Mouse (Mus musculus) forebrain, embryonic 15.5 days (tissue): ENCODE measurements around the gene Olfr370. TPM values are rescaled to one million over a fixed set of nuclear protein-coding genes. Genes with fewer than 3 reads are reported as not detected.
"Not testable (repeated sequence)": the region's sequence is repeated elsewhere in the genome, so short reads cannot be mapped to it uniquely, and the experiment has no call there.

Experiments used
- ATAC-seq: fragments of 200-750 bp; cut with Nextera tagmentation; replicated peaks from 2 replicates; pipeline ENCODE4 v1.8.0; 2017; ENCODE audit warnings: mild to moderate bottlenecking, moderate TSS enrichment, moderate library complexity
- H3K27ac ChIP-seq: fragments of 300-500 bp; sonication (generic); replicated peaks from 2 replicates; pipeline ENCODE4 v1.5.1; 2015; ENCODE audit warnings: mild to moderate bottlenecking, inconsistent platforms
- H3K27me3 ChIP-seq: fragments of 300-500 bp; sonication (generic); 2 replicates; pipeline ENCODE4 v1.6.1; 2015; ENCODE audit warnings: inconsistent platforms
- H3K36me3 ChIP-seq: fragments of 300-500 bp; sonication (generic); 2 replicates; pipeline ENCODE4 v1.6.1; 2015; ENCODE audit warnings: mild to moderate bottlenecking, inconsistent platforms
- H3K4me1 ChIP-seq: fragments of 300-500 bp; sonication (generic); 2 replicates; pipeline ENCODE4 v1.6.1; 2015; ENCODE audit warnings: inconsistent platforms
- H3K4me2 ChIP-seq: fragments of 300-500 bp; sonication (generic); replicated peaks from 2 replicates; pipeline ENCODE4 v1.6.1; 2015; ENCODE audit warnings: mild to moderate bottlenecking, inconsistent platforms
- H3K4me3 ChIP-seq: fragments of 300-500 bp; sonication (generic); 2 replicates; pipeline ENCODE4 v1.5.1; 2015; ENCODE audit warnings: mild to moderate bottlenecking, inconsistent platforms
- H3K9ac ChIP-seq: fragments of 300-500 bp; sonication (generic); replicated peaks from 2 replicates; pipeline ENCODE4 v1.6.1; 2015; ENCODE audit warnings: mild to moderate bottlenecking, inconsistent platforms
- H3K9me3 ChIP-seq: fragments of 300-500 bp; sonication (generic); 2 replicates; pipeline ENCODE4 v1.6.1; 2016; ENCODE audit warnings: inconsistent platforms
- WGBS: fragments of 180-500 bp; shearing (Covaris S2); methylation state at CpG from one replicate; pipeline ENCODE4 v1.1.7; 2015; ENCODE audit warnings: mixed read lengths; 5-methylcytosine and 5-hydroxymethylcytosine counted together
- polyA plus RNA-seq: library from polyadenylated mRNA; unstranded; fragments of >200 nt; fragmentation: Nextera tagmentation; extraction: Ambion mirVana; gene quantifications from 2 replicates; pipeline ENCODE4 v1.2.1, GENCODE M21; 2015

Gene Olfr370
- polyA plus RNA-seq: 0.06 and 0.08 TPM in 2 replicates

DNA sequence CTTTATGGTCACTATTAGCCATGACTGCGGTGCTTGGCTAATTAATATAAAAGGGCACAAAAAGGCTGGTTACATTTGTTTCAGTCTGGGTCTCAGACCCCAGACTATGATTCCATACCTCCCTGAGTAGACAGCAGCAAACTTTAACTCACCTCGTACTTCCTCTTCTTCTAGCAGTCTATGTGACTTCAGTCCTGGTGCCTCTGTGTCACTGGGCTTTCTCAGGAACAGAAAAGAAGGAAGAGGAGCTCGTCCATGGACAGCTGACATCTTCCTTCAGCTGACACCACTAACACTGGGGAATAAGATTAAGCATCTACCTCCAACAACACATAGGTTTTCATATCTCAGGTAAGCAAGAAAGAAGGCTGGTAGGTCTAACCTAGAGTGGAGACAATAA, at the start of gene Olfr370:
Gene Olfr370 (plus strand): TSS at position 45 of the 400 bp plus-strand sequence.
- ATAC-seq: no peak
- 80% methylated on average over 3 of the region's 3 CpGs for WGBS
- H3K27me3 ChIP-seq: no peaks in the 10 kb centered on the region
- H3K4me1 ChIP-seq: no peaks in the 10 kb centered on the region
- H3K4me3 ChIP-seq: no peak within 1 kb of the TSS
- no peak within 1 kb of the TSS for H3K27ac ChIP-seq
- H3K9ac ChIP-seq: no peak within 1 kb of the TSS
- no peaks in the 10 kb centered on the region for H3K36me3 ChIP-seq
- no peaks in the 10 kb centered on the region for H3K9me3 ChIP-seq
- no peak within 1 kb of the TSS for H3K4me2 ChIP-seq

DNA sequence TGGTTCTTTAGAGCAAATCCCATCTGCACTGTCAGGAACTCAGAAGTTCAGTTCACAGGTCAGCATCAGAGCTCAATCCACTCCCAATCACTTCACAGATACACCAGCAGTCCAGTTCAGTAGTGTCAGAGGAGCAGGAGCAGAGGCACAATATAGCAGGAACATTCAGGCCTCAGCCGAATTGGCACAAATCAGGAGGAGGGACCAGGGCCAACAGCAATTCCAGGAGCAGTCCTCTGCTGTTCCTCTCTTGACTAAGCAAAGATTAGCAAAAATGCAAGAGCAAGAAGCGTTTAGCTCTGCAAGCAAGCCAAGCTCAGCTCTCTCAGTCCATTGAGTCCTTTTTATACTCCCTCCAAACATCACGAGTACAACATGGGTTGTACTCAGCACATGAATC, 23.9 kb upstream of the Olfr370 start:
- Histone ChIP-seq H3K9me3 (no peaks in the 10 kb centered on the region), H3K4me1 (no peaks in the 10 kb centered on the region), H3K4me2 (no peak overlapping the region), H3K9ac (no peak overlapping the region), H3K27me3 (no peaks in the 10 kb centered on the region), H3K27ac (no peak overlapping the region), H3K4me3 (no peak overlapping the region), H3K36me3 (no peaks in the 10 kb centered on the region)
- ATAC-seq: no peak
- 87% methylated on average over 3 of the region's 3 CpGs for WGBS

DNA sequence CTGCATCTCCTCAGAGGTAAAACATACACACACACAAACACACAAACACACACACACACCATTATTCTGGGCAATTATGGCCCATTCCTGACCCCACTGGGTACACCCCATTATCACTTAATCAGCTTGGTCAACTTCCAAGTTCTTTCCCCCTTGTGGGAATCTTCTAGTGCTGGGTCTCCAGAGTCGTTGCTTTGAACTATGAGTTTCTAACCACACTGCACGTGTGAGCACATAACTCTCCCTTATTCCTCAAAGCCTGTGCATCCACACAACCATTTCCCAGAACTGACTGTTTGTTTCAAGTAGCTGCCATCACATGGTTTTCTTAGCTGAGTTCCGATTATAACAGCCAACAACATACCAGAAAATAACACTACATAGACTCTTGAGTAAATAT, 15.1 kb upstream of the Olfr370 start:
- H3K4me1 ChIP-seq: no peaks in the 10 kb centered on the region
- H3K9me3 ChIP-seq: no peaks in the 10 kb centered on the region
- no peak overlapping the region for H3K9ac ChIP-seq
- H3K27ac ChIP-seq: no peak overlapping the region
- H3K4me3 ChIP-seq: no peak overlapping the region
- H3K4me2 ChIP-seq: no peak overlapping the region
- no peak for ATAC-seq
- no peaks in the 10 kb centered on the region for H3K36me3 ChIP-seq
- 80% methylated on average over 3 of the region's 3 CpGs for WGBS
- H3K27me3 ChIP-seq: no peaks in the 10 kb centered on the region

DNA sequence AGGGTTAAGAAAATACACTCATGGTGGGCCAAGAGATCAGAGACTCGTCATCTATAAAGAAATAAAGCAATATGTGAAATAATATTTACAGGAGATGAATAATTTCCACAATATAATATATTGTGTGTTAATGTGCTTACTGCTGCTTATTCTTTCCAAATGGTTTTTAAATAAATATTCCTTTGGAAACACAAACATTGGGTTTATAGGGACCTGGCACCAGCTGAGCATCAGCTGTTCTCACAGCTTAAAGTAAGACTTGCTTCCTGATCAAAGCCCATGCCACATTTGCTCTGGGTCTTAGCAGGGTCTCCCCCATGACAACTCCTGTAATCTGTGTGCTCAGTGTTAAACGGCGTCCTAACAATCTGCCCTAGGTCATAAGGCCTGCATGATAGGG, 14.7 kb upstream of the Olfr370 start:
- not testable (repeated sequence) for H3K36me3 ChIP-seq

DNA sequence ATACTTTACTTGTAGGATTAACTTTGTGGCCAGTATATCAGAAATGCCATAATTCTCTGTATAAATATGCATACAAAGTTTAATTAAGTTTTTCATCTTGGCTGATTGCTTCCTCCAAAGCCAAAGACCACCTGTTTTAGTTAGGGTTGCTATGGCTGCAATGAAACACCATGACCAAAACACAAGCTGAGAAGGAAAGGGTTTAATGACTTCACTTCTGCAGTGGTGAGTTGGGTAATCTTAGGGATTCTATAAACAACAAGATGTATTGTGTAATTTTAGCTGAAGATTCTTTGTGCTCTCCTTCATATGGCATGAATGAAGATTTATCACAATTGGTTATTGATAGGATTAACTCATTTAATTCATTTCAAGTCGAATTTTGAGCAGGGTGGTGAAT, 14.3 kb upstream of the Olfr370 start:
- H3K4me3 ChIP-seq: no peak overlapping the region
- H3K36me3 ChIP-seq: no peaks in the 10 kb centered on the region
- ATAC-seq: no peak
- H3K27me3 ChIP-seq: no peaks in the 10 kb centered on the region
- no peak overlapping the region for H3K9ac ChIP-seq
- 28% methylated on average over 1 of the region's 1 CpGs for WGBS
- no peaks in the 10 kb centered on the region for H3K4me1 ChIP-seq
- no peaks in the 10 kb centered on the region for H3K9me3 ChIP-seq
- no peak overlapping the region for H3K4me2 ChIP-seq
- no peak overlapping the region for H3K27ac ChIP-seq

More for the DNA sequence above, 14.7 kb upstream of the Olfr370 start:
- WGBS: 84% methylated on average over 3 of the region's 3 CpGs
- H3K4me2 ChIP-seq, H3K4me3 ChIP-seq, ATAC-seq, H3K27ac ChIP-seq, H3K4me1 ChIP-seq, H3K27me3 ChIP-seq, H3K9me3 ChIP-seq, H3K9ac ChIP-seq: not testable (repeated sequence)

DNA sequence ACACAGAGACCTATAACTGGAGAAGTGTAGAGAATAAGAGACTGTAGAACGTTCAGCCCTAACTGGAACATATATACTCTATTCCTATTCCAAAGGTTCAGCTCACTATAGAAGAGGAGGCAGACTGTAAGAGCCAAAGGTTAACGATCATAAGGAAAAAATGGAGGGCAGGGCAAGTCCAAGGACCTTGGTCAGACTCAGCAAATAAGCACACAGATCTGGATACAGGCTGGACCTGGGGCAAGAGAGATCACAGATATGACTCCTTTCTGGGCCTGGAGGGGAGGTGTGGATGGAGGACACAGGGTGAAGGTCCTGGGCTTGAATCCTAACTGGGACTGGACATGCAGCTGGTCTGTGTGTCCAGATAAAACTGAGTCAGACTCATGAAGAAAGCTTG, 778 bp upstream of the Olfr370 start:
- Histone ChIP-seq H3K4me3 (no peak overlapping the region), H3K9me3 (no peaks in the 10 kb centered on the region), H3K27ac (no peak overlapping the region), H3K4me1 (no peaks in the 10 kb centered on the region), H3K4me2 (no peak overlapping the region), H3K9ac (no peak overlapping the region), H3K27me3 (no peaks in the 10 kb centered on the region), H3K36me3 (no peaks in the 10 kb centered on the region)
- no peak for ATAC-seq
- 91% methylated on average over 2 of the region's 2 CpGs for WGBS

DNA sequence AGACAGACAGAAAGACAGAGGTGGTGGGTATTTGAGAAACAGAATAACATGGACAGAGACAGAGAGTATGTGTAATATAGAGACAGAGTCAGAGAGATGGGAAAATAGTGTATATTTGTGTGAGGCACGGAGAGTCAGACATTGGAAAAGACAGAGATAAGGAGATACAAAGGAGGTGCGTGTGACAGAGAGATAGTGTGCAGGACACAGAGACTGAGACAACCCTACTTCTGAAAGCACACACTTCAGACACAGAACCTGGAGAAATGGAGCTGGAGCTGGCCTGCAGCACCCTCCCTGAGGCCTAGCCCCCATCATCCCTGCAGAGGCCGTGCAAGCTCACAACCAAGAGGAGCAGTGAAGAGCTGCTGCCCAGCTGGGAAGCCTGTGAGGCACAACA, 27.1 kb downstream of the Olfr370 start:
- Histone ChIP-seq H3K4me2 (no peak overlapping the region), H3K4me1 (peaks cover 6% of the 10 kb centered on the region), H3K9me3 (no peaks in the 10 kb centered on the region), H3K4me3 (no peak overlapping the region), H3K27ac (no peak overlapping the region), H3K27me3 (no peaks in the 10 kb centered on the region), H3K36me3 (no peaks in the 10 kb centered on the region), H3K9ac (no peak overlapping the region)
- ATAC-seq: no peak
- 84% methylated on average over 3 of the region's 3 CpGs for WGBS

DNA sequence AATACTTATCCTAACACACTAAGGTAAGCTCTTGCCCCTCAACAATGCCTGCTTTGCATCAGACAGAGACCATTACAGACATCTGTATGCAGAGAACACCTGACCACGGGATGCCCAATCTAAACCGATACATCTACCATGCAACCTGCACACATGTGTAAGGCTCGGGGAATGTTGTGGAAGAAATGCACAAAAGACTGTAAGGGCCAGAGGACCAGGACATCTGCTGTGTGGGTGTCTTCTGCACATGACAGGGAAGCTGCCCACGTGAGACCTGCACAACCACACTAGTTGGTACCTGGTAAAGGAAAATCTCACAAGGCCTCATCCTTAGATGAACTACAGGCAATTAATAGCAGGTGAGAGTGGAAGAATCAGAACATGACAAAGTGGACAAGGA, 27.7 kb downstream of the Olfr370 start:
- no peaks in the 10 kb centered on the region for H3K27me3 ChIP-seq
- H3K4me3 ChIP-seq: no peak overlapping the region
- ATAC-seq: no peak
- no peak overlapping the region for H3K4me2 ChIP-seq
- H3K27ac ChIP-seq: no peak overlapping the region
- no peaks in the 10 kb centered on the region for H3K9me3 ChIP-seq
- no peak overlapping the region for H3K9ac ChIP-seq
- no peaks in the 10 kb centered on the region for H3K36me3 ChIP-seq
- 78% methylated on average over 4 of the region's 4 CpGs for WGBS
- H3K4me1 ChIP-seq: peaks cover 12% of the 10 kb centered on the region

DNA sequence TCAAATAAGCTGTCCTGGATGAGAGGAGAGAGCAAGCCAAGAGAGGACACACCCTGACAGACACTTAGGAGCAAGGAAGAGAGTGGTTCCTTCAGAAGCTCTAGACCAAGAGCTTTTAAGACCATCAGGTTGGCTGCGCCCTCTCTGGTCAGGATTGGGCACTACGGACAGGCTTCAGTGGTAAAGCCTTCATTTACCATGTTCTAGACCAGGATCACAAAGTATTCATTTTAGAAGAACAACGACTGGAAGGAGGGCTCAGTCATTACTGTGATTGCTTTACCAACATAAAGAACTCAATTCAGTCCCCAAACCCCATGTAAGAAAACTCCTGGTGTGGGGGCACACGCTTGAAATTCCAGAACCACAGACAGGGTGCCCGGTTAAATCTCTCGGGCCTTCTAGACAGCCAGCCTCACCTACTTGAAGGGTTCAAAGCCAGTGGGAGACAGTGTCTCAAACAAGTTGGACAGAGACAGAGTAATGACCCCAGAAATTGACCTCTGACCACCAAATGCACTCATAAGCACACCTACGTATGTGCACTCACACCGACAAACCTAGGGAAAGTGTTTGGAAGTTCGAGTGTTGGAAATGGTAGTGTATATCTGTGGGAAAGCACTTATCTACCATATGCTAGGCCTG, 30.3 kb downstream of the Olfr370 start:
- Histone ChIP-seq H3K9me3 (no peaks in the 10 kb centered on the region), H3K4me3 (no peak overlapping the region), H3K4me1 (peaks cover 13% of the 10 kb centered on the region), H3K9ac (no peak overlapping the region), H3K27me3 (no peaks in the 10 kb centered on the region), H3K4me2 (no peak overlapping the region), H3K27ac (no peak overlapping the region), H3K36me3 (0 out of 2 replicates have a peak, but pooled peaks cover 6% of the 10 kb centered on the region)
- 78% methylated on average over 9 of the region's 9 CpGs for WGBS
- ATAC-seq: peak; percentile 14

DNA sequence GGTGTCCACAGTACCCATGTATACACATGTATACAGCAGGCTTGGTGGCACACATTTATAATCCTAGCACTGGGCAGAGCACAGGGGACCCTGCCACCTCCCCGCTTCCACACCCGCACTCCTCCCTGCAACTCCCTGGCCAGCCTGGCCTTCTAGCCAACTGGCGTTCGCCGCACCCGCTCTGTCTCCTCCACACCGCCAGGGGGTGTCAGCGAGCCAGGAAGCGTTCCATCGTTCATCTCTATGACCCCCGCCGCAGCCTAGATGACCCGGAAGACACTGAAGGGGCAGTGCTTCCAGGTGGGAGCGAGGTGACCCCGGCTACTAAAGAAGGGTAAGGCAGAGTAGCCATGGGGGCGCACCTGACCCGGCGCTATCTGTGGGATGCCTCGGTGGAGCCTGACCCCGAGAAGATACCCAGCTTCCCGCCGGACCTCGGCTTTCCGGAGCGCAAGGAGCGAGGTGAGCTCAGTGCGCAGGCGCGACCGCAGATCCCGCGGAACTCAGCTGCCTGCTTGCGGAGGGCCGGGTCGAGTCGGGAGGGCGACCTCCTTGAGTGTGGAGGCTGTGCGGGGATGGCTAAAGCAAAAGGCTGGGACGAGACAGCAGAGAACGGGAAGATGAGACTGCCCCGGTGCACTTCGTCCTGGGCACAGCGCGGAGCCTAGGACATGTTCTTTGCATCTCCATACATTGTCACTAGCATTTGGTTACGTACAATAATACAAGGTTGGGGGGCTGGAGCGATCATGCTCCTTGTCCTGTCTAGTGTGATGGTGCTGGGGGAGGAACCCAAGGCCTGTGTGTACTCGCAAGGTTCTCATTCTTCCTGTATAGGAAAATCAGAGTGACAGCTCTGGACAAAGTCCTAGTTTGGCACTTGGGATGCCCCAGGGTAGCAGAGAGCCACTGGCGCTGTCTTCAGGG, 31.2 kb downstream of the Olfr370 start, which contains the start of gene Ndufb7:
Gene Ndufb7 (plus strand): TSS at position 203 of the 927 bp plus-strand sequence.
- peaks cover 13% of the 10 kb centered on the region for H3K36me3 ChIP-seq
- H3K4me3 ChIP-seq: peak within 1 kb of the TSS; percentile 62
- H3K9me3 ChIP-seq: no peaks in the 10 kb centered on the region
- H3K27ac ChIP-seq: peak within 1 kb of the TSS; percentile 53
- H3K9ac ChIP-seq: peak within 1 kb of the TSS; percentile 83
- peak within 1 kb of the TSS; percentile 82 for H3K4me2 ChIP-seq
- H3K4me1 ChIP-seq: peaks cover 13% of the 10 kb centered on the region
- under 1% methylated on average over 48 of the region's 48 CpGs for WGBS
- no peaks in the 10 kb centered on the region for H3K27me3 ChIP-seq
- peak; percentile 84 for ATAC-seq

DNA sequence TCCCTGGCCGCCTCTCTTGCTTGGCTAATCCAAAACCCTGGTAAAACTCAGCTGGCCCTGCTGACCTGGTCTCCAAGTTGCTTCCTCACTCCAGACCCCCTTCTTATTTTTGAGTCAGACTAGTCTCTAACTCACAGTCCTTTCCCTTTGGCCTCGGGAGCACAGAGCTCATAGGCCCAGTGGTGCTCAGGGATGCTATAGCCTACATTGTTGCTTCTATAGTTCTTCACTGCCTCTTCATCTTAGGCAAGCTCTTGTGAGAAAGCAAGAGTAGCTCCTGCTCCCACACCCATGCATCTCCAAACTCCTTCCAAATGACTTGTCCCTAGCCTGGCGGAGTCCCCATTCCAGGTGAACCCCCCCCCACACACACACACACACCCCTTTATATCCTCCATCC, 32.1 kb downstream of the Olfr370 start:
- Histone ChIP-seq H3K27me3 (no peaks in the 10 kb centered on the region), H3K9ac (peak overlapping the region; percentile 83), H3K4me2 (peak overlapping the region; percentile 82), H3K4me3 (peak overlapping the region; percentile 62), H3K27ac (no peak overlapping the region), H3K36me3 (peaks cover 22% of the 10 kb centered on the region), H3K9me3 (no peaks in the 10 kb centered on the region), H3K4me1 (peaks cover 13% of the 10 kb centered on the region)
- ATAC-seq: no peak
- WGBS: 52% methylated on average over 3 of the region's 3 CpGs

DNA sequence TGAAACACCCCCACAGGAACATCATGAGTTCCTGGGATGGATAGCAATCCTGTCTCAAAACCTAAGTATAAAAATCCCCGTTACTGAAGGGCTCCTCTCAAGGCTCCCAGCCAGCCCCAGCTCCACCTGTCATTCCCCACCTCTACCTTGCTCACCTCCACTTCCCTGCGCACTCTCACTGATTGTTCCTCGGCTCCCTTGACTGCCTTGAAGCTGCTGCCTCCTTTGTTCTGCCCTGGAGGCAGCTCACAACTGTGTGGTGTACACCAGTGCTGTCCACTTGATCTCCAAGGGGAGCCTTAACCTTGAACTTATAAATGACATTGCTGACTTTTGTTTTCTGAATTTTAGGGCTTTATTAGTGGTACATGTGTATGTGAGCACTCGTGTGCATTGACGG, 32.5 kb downstream of the Olfr370 start:
- H3K9me3 ChIP-seq: no peaks in the 10 kb centered on the region
- H3K36me3 ChIP-seq: peaks cover 27% of the 10 kb centered on the region
- H3K27me3 ChIP-seq: no peaks in the 10 kb centered on the region
- no peak for ATAC-seq
- peaks cover 13% of the 10 kb centered on the region for H3K4me1 ChIP-seq
- WGBS: 70% methylated on average over 5 of the region's 5 CpGs
- peak overlapping the region; percentile 62 for H3K4me3 ChIP-seq
- no peak overlapping the region for H3K9ac ChIP-seq
- H3K27ac ChIP-seq: no peak overlapping the region
- no peak overlapping the region for H3K4me2 ChIP-seq
